Mouse (Mus musculus) small intestine, adult 2 months (tissue): ENCODE data around the gene Daxx. TPM values are rescaled to one million over a fixed set of nuclear protein-coding genes. Genes with fewer than 3 reads are reported as not detected.

Experiments used
- H3K27ac ChIP-seq: fragments of 200-500 bp; 2 replicates; pipeline ENCODE4 v1.5.1; 2012; ENCODE audit warnings: low read depth, low read length, control low read depth, inconsistent platforms; ENCODE audit not compliant: insufficient read depth
- H3K27me3 ChIP-seq: fragments of 200-500 bp; 2 replicates; pipeline ENCODE4 v1.6.1; 2012; ENCODE audit warnings: mild to moderate bottlenecking, moderate library complexity, low read length, inconsistent platforms; ENCODE audit not compliant: control insufficient read depth, insufficient read depth
- H3K36me3 ChIP-seq: fragments of 200-500 bp; 2 replicates; pipeline ENCODE4 v1.6.1; 2012; ENCODE audit warnings: mild to moderate bottlenecking, low read length, control low read depth, inconsistent platforms; ENCODE audit not compliant: control insufficient read depth, insufficient read depth
- H3K4me1 ChIP-seq: fragments of 200-500 bp; 2 replicates; pipeline ENCODE4 v1.6.1; 2012; ENCODE audit warnings: low read length, inconsistent platforms, mixed read lengths; ENCODE audit not compliant: control insufficient read depth, insufficient read depth, insufficient read length
- H3K4me3 ChIP-seq: fragments of 200-500 bp; 2 replicates; pipeline ENCODE4 v1.5.1; 2012; ENCODE audit warnings: low read depth, mild to moderate bottlenecking, control low read depth, inconsistent platforms, low read length, moderate library complexity
- CTCF ChIP-seq: fragments of 200-500 bp; IDR thresholded peaks from 2 replicates; pipeline ENCODE4 v1.5.1; 2012; ENCODE audit warnings: low read depth, mild to moderate bottlenecking, control low read depth, inconsistent platforms, low read length, moderate library complexity, mixed read lengths; ENCODE audit not compliant: insufficient replicate concordance, insufficient read length; ENCODE audit errors: extremely low read depth
- POLR2A ChIP-seq: fragments of 200-500 bp; IDR thresholded peaks from 2 replicates; pipeline ENCODE4 v1.6.1; 2012; ENCODE audit warnings: low read depth, mild to moderate bottlenecking, control low read depth, inconsistent platforms, low read length, moderate library complexity
- WGBS: fragments of 180-500 bp; shearing (Covaris S2); methylation state at CpG from one replicate; pipeline ENCODE4 v1.1.7; 2018; 5-methylcytosine and 5-hydroxymethylcytosine counted together
- polyA plus RNA-seq: library from polyadenylated mRNA; depleted of rRNA; stranded (reverse); fragments of >200 nt; gene quantifications from 2 replicates; pipeline ENCODE4 v1.2.3, GENCODE M21; 2012

Gene Daxx
- polyA plus RNA-seq, 1 experiment: 48.6 TPM

GRCm38 (mm10) chr17:33931159-33931866 is 22.1 kb downstream of the Daxx start:
- Histone ChIP-seq H3K27ac (no peak overlapping the region; the same call in 1 of the 2 replicates), H3K36me3 (peaks cover 26% of the 10 kb centered on the region), H3K4me3 (peak overlapping the region; percentile 85), H3K27me3 (no peaks in the 10 kb centered on the region), H3K4me1 (peaks cover 2% of the 10 kb centered on the region; the same call in 1 of the 2 replicates)
- TF ChIP-seq POLR2A (no peak), CTCF (no peak)
- 55% methylated on average over 18 of the region's 18 CpGs for WGBS

- TF ChIP-seq CTCF (no peak), POLR2A (no peak)
- H3K36me3 ChIP-seq: peaks cover 21% of the 10 kb centered on the region
- 95% methylated on average over 11 of the region's 11 CpGs for WGBS
- no peaks in the 10 kb centered on the region for H3K27me3 ChIP-seq
- no peak overlapping the region for H3K27ac ChIP-seq
- no peak overlapping the region for H3K4me3 ChIP-seq
- peaks cover 2% of the 10 kb centered on the region; the same call in 1 of the 2 replicates for H3K4me1 ChIP-seq
Observed at GRCm38 (mm10) chr17:33931947-33932346, 22.7 kb downstream of the Daxx start.

- Histone ChIP-seq H3K4me3 (no peak overlapping the region), H3K27me3 (no peaks in the 10 kb centered on the region), H3K4me1 (peaks cover 2% of the 10 kb centered on the region; the same call in 1 of the 2 replicates), H3K36me3 (peaks cover 17% of the 10 kb centered on the region), H3K27ac (no peak overlapping the region)
- WGBS: 90% methylated on average over 14 of the region's 14 CpGs
- TF ChIP-seq POLR2A (no peak), CTCF (no peak)
Observed at GRCm38 (mm10) chr17:33932448-33932847, 23.2 kb downstream of the Daxx start.

- peaks cover 2% of the 10 kb centered on the region; the same call in 1 of the 2 replicates for H3K4me1 ChIP-seq
- H3K4me3 ChIP-seq: no peak overlapping the region
- H3K36me3 ChIP-seq: peaks cover 15% of the 10 kb centered on the region
- no peaks in the 10 kb centered on the region for H3K27me3 ChIP-seq
- WGBS: 94% methylated on average over 15 of the region's 15 CpGs
- TF ChIP-seq CTCF (no peak), POLR2A (no peak)
- H3K27ac ChIP-seq: no peak overlapping the region
Observed at GRCm38 (mm10) chr17:33932970-33933369, 23.8 kb downstream of the Daxx start.

- H3K4me1 ChIP-seq: peaks cover 8% of the 10 kb centered on the region
- 91% methylated on average over 21 of the region's 21 CpGs for WGBS
Observed at GRCm38 (mm10) chr17:33935422-33936055, 26.3 kb downstream of the Daxx start.

GRCm38 (mm10) chr17:33936993-33937392 is 27.8 kb downstream of the Daxx start:
- 86% methylated on average over 15 of the region's 15 CpGs for WGBS
- Histone ChIP-seq H3K4me3 (no peak overlapping the region), H3K4me1 (peaks cover 15% of the 10 kb centered on the region), H3K27me3 (no peaks in the 10 kb centered on the region), H3K36me3 (peaks cover 11% of the 10 kb centered on the region; the same call in 1 of the 2 replicates), H3K27ac (no peak overlapping the region)
- TF ChIP-seq CTCF (no peak), POLR2A (no peak)

More at GRCm38 (mm10) chr17:33935422-33936055, 26.3 kb downstream of the Daxx start:
- Histone ChIP-seq H3K27me3 (no peaks in the 10 kb centered on the region), H3K27ac (no peak overlapping the region), H3K36me3 (peaks cover 11% of the 10 kb centered on the region; the same call in 1 of the 2 replicates), H3K4me3 (no peak overlapping the region)
- no peak for TF ChIP-seq POLR2A

GRCm38 (mm10) chr17:33938783-33939182 is 29.6 kb downstream of the Daxx start:
- 64% methylated on average over 11 of the region's 11 CpGs for WGBS
- H3K4me3 ChIP-seq: no peak overlapping the region
- H3K4me1 ChIP-seq: peaks cover 13% of the 10 kb centered on the region
- no peak overlapping the region for H3K27ac ChIP-seq
- TF ChIP-seq POLR2A (no peak), CTCF (no peak)
- H3K36me3 ChIP-seq: peaks cover 11% of the 10 kb centered on the region
- H3K27me3 ChIP-seq: no peaks in the 10 kb centered on the region
